Comparison of ENCODE assay signal across 7 mouse cellular contexts in the genomic region with DNA sequence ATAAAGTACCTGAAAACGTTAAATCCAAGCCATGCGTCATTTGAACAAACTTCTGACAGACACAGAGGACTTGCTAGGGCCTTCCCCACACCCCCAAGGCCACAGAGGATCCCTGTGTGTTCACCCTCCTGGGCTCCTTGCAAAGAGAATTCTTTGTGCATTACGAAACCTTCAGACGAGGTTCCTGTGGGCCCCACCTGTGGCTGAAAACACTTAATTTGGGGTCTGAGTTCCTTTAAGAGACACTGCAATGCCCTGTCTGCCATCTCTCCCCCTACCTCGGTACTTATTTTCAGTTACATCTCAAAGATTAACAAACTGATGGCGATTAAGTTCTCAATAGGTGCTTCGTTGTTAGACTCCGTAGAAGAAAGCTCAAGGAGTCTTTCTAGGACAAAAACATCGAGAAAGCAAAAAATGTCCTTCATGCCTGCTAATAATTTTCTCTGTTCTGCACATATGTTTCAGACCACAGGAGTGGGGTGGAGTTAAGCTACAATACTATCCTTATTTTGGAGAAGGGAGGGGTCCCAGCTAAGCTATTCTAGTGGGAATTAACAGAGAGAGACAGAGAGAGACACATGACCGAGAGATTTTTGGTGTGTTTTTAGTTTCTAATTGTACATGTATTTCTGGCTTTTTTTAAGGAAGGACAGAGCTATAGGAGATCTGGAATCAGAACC.
DNase-seq lines count a peak whose midpoint lies in the region; ATAC-seq and TF ChIP-seq lines count a peak whose summit lies in the region.

No protein-coding gene starts in this region.

- no peak for TF ChIP-seq POLR2A in limb, embryonic 14.5 days (IDR thresholded peaks at IDR 0.05; ENCODE audit: borderline replicate concordance, extremely low read depth, insufficient read depth, insufficient read length)

- peak overlapping the region; percentile 26 for H3K4me3 ChIP-seq in lung, embryonic 14.5 days (ENCODE audit: low read depth, low read length)
- H3K4me3 ChIP-seq in forebrain, embryonic 15.5 days = peak overlapping the region; percentile 37
- peak overlapping the region; percentile 22 for H3K4me3 ChIP-seq in limb, embryonic 14.5 days (replicated peaks; ENCODE audit: low read length)
- peak overlapping the region; percentile 29 for H3K4me3 ChIP-seq in stomach, embryonic 15.5 days (replicated peaks)

- peaks cover 27% of the 10 kb centered on the region for H3K4me1 ChIP-seq in lung, embryonic 14.5 days (ENCODE audit: insufficient read depth)
- H3K4me1 ChIP-seq in forebrain, embryonic 15.5 days = peaks cover 29% of the 10 kb centered on the region
- H3K4me1 ChIP-seq in limb, embryonic 14.5 days (ENCODE audit: control insufficient read depth, insufficient read depth, low read length) = peaks cover 46% of the 10 kb centered on the region
- peaks cover 13% of the 10 kb centered on the region for H3K4me1 ChIP-seq in stomach, embryonic 15.5 days

- no peaks in the 10 kb centered on the region for H3K36me3 ChIP-seq in lung, embryonic 14.5 days (ENCODE audit: insufficient read depth)
- H3K36me3 ChIP-seq in forebrain, embryonic 15.5 days = no peaks in the 10 kb centered on the region
- no peaks in the 10 kb centered on the region for H3K36me3 ChIP-seq in limb, embryonic 14.5 days (ENCODE audit: control insufficient read depth, insufficient read depth, low read length)
- H3K36me3 ChIP-seq in stomach, embryonic 15.5 days = no peaks in the 10 kb centered on the region

- peak; percentile 44 for ATAC-seq in lung, embryonic 14.5 days (ENCODE audit: insufficient read depth)
- no peak for ATAC-seq in forebrain, embryonic 15.5 days (replicated peaks)
- ATAC-seq in limb, embryonic 14.5 days (ENCODE audit: low FRiP score, low read depth) = peak; percentile 62
- ATAC-seq in stomach, embryonic 15.5 days (ENCODE audit: insufficient read depth, low FRiP score, low read depth) = peak; percentile 29; the same call in 1 of the 2 replicates
- no peak for ATAC-seq in monocyte, adult 5-6 weeks (replicated peaks; ENCODE audit: insufficient number of reproducible peaks, low FRiP score, low TSS enrichment, poor library complexity, severe bottlenecking)

- no peaks in the 10 kb centered on the region for H3K9me3 ChIP-seq in lung, embryonic 14.5 days (ENCODE audit: low read depth, low read length)
- no peaks in the 10 kb centered on the region for H3K9me3 ChIP-seq in forebrain, embryonic 15.5 days
- H3K9me3 ChIP-seq in limb, embryonic 14.5 days (ENCODE audit: control insufficient read depth, low read length) = no peaks in the 10 kb centered on the region
- H3K9me3 ChIP-seq in stomach, embryonic 15.5 days = no peaks in the 10 kb centered on the region

- no peaks in the 10 kb centered on the region for H3K27me3 ChIP-seq in lung, embryonic 14.5 days (ENCODE audit: insufficient read depth, low read length)
- no peaks in the 10 kb centered on the region for H3K27me3 ChIP-seq in forebrain, embryonic 15.5 days
- no peaks in the 10 kb centered on the region for H3K27me3 ChIP-seq in limb, embryonic 14.5 days (ENCODE audit: control insufficient read depth, insufficient read depth, low read length)
- H3K27me3 ChIP-seq in stomach, embryonic 15.5 days (replicated peaks) = no peaks in the 10 kb centered on the region

- H3K27ac ChIP-seq in lung, embryonic 14.5 days (ENCODE audit: low read depth) = peak overlapping the region; percentile 94
- no peak overlapping the region for H3K27ac ChIP-seq in forebrain, embryonic 15.5 days (replicated peaks)
- peak overlapping the region; percentile 95 for H3K27ac ChIP-seq in limb, embryonic 14.5 days (replicated peaks; ENCODE audit: low read depth, low read length)
- peak overlapping the region; percentile 83 for H3K27ac ChIP-seq in stomach, embryonic 15.5 days

- peak overlapping the region; percentile 16 for H3K9ac ChIP-seq in lung, embryonic 14.5 days
- 0 out of 2 replicates have a peak overlapping the region, but pooled peaks have one; percentile 3 for H3K9ac ChIP-seq in forebrain, embryonic 15.5 days (replicated peaks)
- H3K9ac ChIP-seq in limb, embryonic 14.5 days (ENCODE audit: low read depth, low read length, severe bottlenecking) = peak overlapping the region; percentile 43; the same call in 1 of the 2 replicates
- no peak overlapping the region for H3K9ac ChIP-seq in stomach, embryonic 15.5 days

- TF ChIP-seq CTCF in lung, embryonic 14.5 days (IDR thresholded peaks at IDR 0.05; ENCODE audit: low read depth) = no peak

- H3K4me2 ChIP-seq in lung, embryonic 14.5 days = peak overlapping the region; percentile 59
- H3K4me2 ChIP-seq in forebrain, embryonic 15.5 days (replicated peaks) = peak overlapping the region; percentile 70
- H3K4me2 ChIP-seq in limb, embryonic 14.5 days (replicated peaks; ENCODE audit: low read depth, low read length, severe bottlenecking) = peak overlapping the region; percentile 63
- peak overlapping the region; percentile 53 for H3K4me2 ChIP-seq in stomach, embryonic 15.5 days

- 7% methylated on average over 10 of the region's 10 CpGs for WGBS in lung, embryonic 14.5 days
- 6% methylated on average over 10 of the region's 10 CpGs for WGBS in forebrain, embryonic 15.5 days
- 4% methylated on average over 10 of the region's 10 CpGs for WGBS in limb, embryonic 14.5 days
- WGBS in stomach, embryonic 15.5 days = 11% methylated on average over 10 of the region's 10 CpGs

- peak; percentile 62 for DNase-seq in lung, embryonic 14.5 days
- no peak for DNase-seq in lung, postnatal 14 days
- peak; percentile 47 for DNase-seq in limb, embryonic 14.5 days (ENCODE audit: low spot score)
- no peak for DNase-seq in cerebellum, postnatal 36 days

Comparison
In these comparisons a context has a peak if more than half of its experiments do, and no peak if none do; other contexts are left out.
1. DNase-seq: peak in lung, embryonic 14.5 days (single experiment) and limb, embryonic 14.5 days (single experiment); none in lung, postnatal 14 days (single experiment) and cerebellum, postnatal 36 days (0 of 2).
2. ATAC-seq: peak in lung, embryonic 14.5 days (single experiment), limb, embryonic 14.5 days (single experiment) and stomach, embryonic 15.5 days (single experiment); none in forebrain, embryonic 15.5 days (single experiment) and monocyte, adult 5-6 weeks (single experiment).
3. Peak in every context shown above with its lines, with median percentiles within 50 percentile points of each other: H3K4me2 ChIP-seq and H3K4me3 ChIP-seq.